In genomic region chr4:47964630-47965029, GRCm38 (mm10) we compare ENCODE assay signal across 24 mouse cellular contexts.
DNase-seq lines count a peak whose midpoint lies in the region; TF ChIP-seq lines count a peak whose summit lies in the region.
"Had no signal": no experiment of that assay in that cellular context is flagged by ENCODE, and none has a peak within 500 bp of the region (broad histone marks: within the 10 kb centered on the region; RNA-seq: fewer than 3 reads in every experiment).

No protein-coding gene starts in this region.

- no peak overlapping the region for H3K9ac ChIP-seq in CH12.LX (ENCODE audit: insufficient read depth, low read depth)
- H3K9ac ChIP-seq: heart, embryonic 15.5 days; hindbrain, embryonic 15.5 days; kidney, embryonic 15.5 days; liver, embryonic 13.5 days; lung, embryonic 14.5 days; midbrain, embryonic 13.5 days; stomach, embryonic 15.5 days had no signal

- TF ChIP-seq RAD21 in CH12.LX (IDR thresholded peaks at IDR 0.05; ENCODE audit: low read depth, low read length) = no peak

- no peak overlapping the region for H3K27ac ChIP-seq in CH12.LX (ENCODE audit: insufficient read depth, low read depth)
- H3K27ac ChIP-seq in gastrocnemius, adult 2 months = no peak overlapping the region
- H3K27ac ChIP-seq: embryonic facial prominence, embryonic 10.5 days; forebrain, embryonic 10.5 days; heart, embryonic 15.5 days; hindbrain, embryonic 15.5 days; kidney, embryonic 15.5 days; left cerebral cortex, adult 2 months; liver, embryonic 13.5 days; midbrain, embryonic 13.5 days; stomach, embryonic 15.5 days had no signal

- intact Hi-C loops in gastrocnemius, adult 2 months (cut with DNase I) = no loop called here

- no peaks in the 10 kb centered on the region for H3K79me2 ChIP-seq in CH12.LX (replicated peaks; ENCODE audit: control insufficient read depth, extremely low read depth, insufficient read depth, poor library complexity, severe bottlenecking)

- peaks cover 0 to 13% of the 10 kb centered on the region in 2 experiments; a peak in 2 of 4 replicates for H3K4me1 ChIP-seq in CH12.LX (ENCODE audit: control insufficient read depth in 1 of 2, insufficient read depth in 2 of 2)
- H3K4me1 ChIP-seq: embryonic facial prominence, embryonic 10.5 days; forebrain, embryonic 10.5 days; heart, embryonic 15.5 days; hindbrain, embryonic 15.5 days; kidney, embryonic 15.5 days; liver, embryonic 13.5 days; megakaryocyte, embryonic 14.5 days; midbrain, embryonic 13.5 days; stomach, embryonic 15.5 days had no signal

- in situ Hi-C loops in CH12.LX (cut with MboI; ENCODE audit: low pct_ligation_motif_present, low pct_unique_long_range_greater_than_20kb, low sequenced_read_pairs) = no loop called here

- TF ChIP-seq POLR2A in CH12.LX (IDR thresholded peaks at IDR 0.05; ENCODE audit: low read depth, low read length) = no peak

- no peaks in the 10 kb centered on the region for H3K36me3 ChIP-seq in CH12.LX (replicated peaks in 1 of 2; ENCODE audit: control insufficient read depth in 1 of 2, insufficient read depth in 1 of 2, low read length in 1 of 2)
- H3K36me3 ChIP-seq in splenic B cell, adult 2 months (ENCODE audit: control insufficient read depth, insufficient read depth, low read length, poor library complexity, severe bottlenecking) = no peaks in the 10 kb centered on the region
- H3K36me3 ChIP-seq: embryonic facial prominence, embryonic 10.5 days; forebrain, embryonic 10.5 days; heart, embryonic 15.5 days; hindbrain, embryonic 15.5 days; kidney, embryonic 15.5 days; liver, embryonic 13.5 days; midbrain, embryonic 13.5 days; stomach, embryonic 15.5 days had no signal

- H3K4me3 ChIP-seq in CH12.LX (replicated peaks in 1 of 3; ENCODE audit: low read depth in 2 of 3, low read length in 2 of 3, poor library complexity in 1 of 3) = no peak overlapping the region
- no peak overlapping the region for H3K4me3 ChIP-seq in gastrocnemius, adult 2 months
- H3K4me3 ChIP-seq: embryonic facial prominence, embryonic 10.5 days; forebrain, embryonic 10.5 days; heart, embryonic 15.5 days; hindbrain, embryonic 15.5 days; kidney, embryonic 15.5 days; left cerebral cortex, adult 2 months; liver, embryonic 13.5 days; megakaryocyte, embryonic 14.5 days; midbrain, embryonic 13.5 days; stomach, embryonic 15.5 days had no signal

- dilution Hi-C loops in CH12.LX (cut with MboI; ENCODE audit: extremely low pct_ligation_motif_present, extremely low pct_unique_long_range_greater_than_20kb, low sequenced_read_pairs) = no loop called here

- H3K4me2 ChIP-seq in CH12.LX (ENCODE audit: insufficient read depth, low read depth, poor library complexity, severe bottlenecking) = no peak overlapping the region
- H3K4me2 ChIP-seq: heart, embryonic 15.5 days; hindbrain, embryonic 15.5 days; kidney, embryonic 15.5 days; liver, embryonic 13.5 days; lung, embryonic 14.5 days; midbrain, embryonic 13.5 days; stomach, embryonic 15.5 days had no signal

- no peaks in the 10 kb centered on the region for H3K27me3 ChIP-seq in CH12.LX (replicated peaks)
- no peaks in the 10 kb centered on the region for H3K27me3 ChIP-seq in splenic B cell, adult 2 months (ENCODE audit: control insufficient read depth, insufficient read depth, low read length, poor library complexity, severe bottlenecking)
- H3K27me3 ChIP-seq: heart, embryonic 15.5 days; hindbrain, embryonic 15.5 days; kidney, embryonic 15.5 days; liver, embryonic 13.5 days; megakaryocyte, embryonic 14.5 days; midbrain, embryonic 13.5 days; stomach, embryonic 15.5 days had no signal

- DNase-seq in CD4-positive, CD25-positive, alpha-beta regulatory T cell, adult 2 months (ENCODE audit: low read depth, low spot score) = peak; percentile 37
- DNase-seq in CH12.LX (ENCODE audit: extremely low read depth) = peak; percentile 37
- peak; percentile 33 for DNase-seq in splenic B cell, adult 2 months (ENCODE audit: low read depth, low spot score)
- DNase-seq in thymus, postnatal 25 days = peak; percentile 45
- DNase-seq in right cerebral cortex, postnatal 4 days = no peak
- DNase-seq in gastrocnemius, adult 2 months = no peak
- DNase-seq in embryo, embryonic 10 days (ENCODE audit: low spot score) = no peak
- DNase-seq: adrenal gland, postnatal 10 days; cerebellum, adult 18-20 months; cerebellum, postnatal 25 days; gastrocnemius, postnatal 25 days; heart, postnatal 36 days; liver, embryonic 13.5 days; lung, embryonic 14.5 days; right cerebral cortex, postnatal 14 days had no signal

- no peaks in the 10 kb centered on the region for H3K9me3 ChIP-seq in CH12.LX (replicated peaks; ENCODE audit: low read length)
- H3K9me3 ChIP-seq: embryonic facial prominence, embryonic 10.5 days; forebrain, embryonic 10.5 days; heart, embryonic 15.5 days; hindbrain, embryonic 15.5 days; kidney, embryonic 15.5 days; liver, embryonic 13.5 days; megakaryocyte, embryonic 14.5 days; midbrain, embryonic 13.5 days; stomach, embryonic 15.5 days had no signal

- TF ChIP-seq CTCF in CH12.LX (conservative IDR thresholded peaks at IDR 0.05 in 1 of 2, IDR thresholded peaks at IDR 0.05 in 1 of 2; ENCODE audit: low read depth in 2 of 2, low read length in 2 of 2) = no peak
- TF ChIP-seq CTCF in gastrocnemius, adult 2 months (IDR thresholded peaks at IDR 0.05) = no peak

- TF ChIP-seq EP300 in CH12.LX (IDR thresholded peaks at IDR 0.05; ENCODE audit: low read length) = no peak

TF ChIP-seq in CH12.LX, 34 proteins besides CTCF, POLR2A, EP300 and RAD21:
- TF ChIP-seq NRF1 (IDR thresholded peaks at IDR 0.05; ENCODE audit: low read depth, low read length) = 0 out of 2 replicates have a peak, but pooled peaks have one; percentile 21
- TF ChIP-seq TCF12 (IDR thresholded peaks at IDR 0.05; ENCODE audit: low read depth, low read length) = no peak

Comparison
In these comparisons a context has a peak if more than half of its experiments do, and no peak if none do; other contexts are left out.
1. DNase-seq: peak in CD4-positive, CD25-positive, alpha-beta regulatory T cell, adult 2 months (single experiment), CH12.LX (single experiment), splenic B cell, adult 2 months (single experiment) and thymus, postnatal 25 days (single experiment); none in right cerebral cortex, postnatal 4 days (single experiment), gastrocnemius, adult 2 months (single experiment) and embryo, embryonic 10 days (single experiment).